In genomic region chr7:110818787-110819350, GRCm38 (mm10) we compare ENCODE assay signal across 16 mouse cellular contexts. TPM values are rescaled to one million over a fixed set of nuclear protein-coding genes. Genes with fewer than 3 reads are reported as not detected.
DNase-seq lines count a peak whose midpoint lies in the region; ATAC-seq and TF ChIP-seq lines count a peak whose summit lies in the region.
"Had no signal": no experiment of that assay in that cellular context is flagged by ENCODE, and none has a peak within 500 bp of the region (broad histone marks: within the 10 kb centered on the region; RNA-seq: fewer than 3 reads in every experiment).

No protein-coding gene starts in this region.

- H3K9ac ChIP-seq in heart, embryonic 12.5 days: no peak overlapping the region; the same call in 1 of the 2 replicates
- H3K9ac ChIP-seq in stomach, embryonic 15.5 days: no peak overlapping the region
- no peak overlapping the region for H3K9ac ChIP-seq in stomach, postnatal 0 days (ENCODE audit: low read length)
- peak overlapping the region; percentile 52; the same call in 1 of the 2 replicates for H3K9ac ChIP-seq in liver, embryonic 13.5 days
- H3K9ac ChIP-seq: embryonic facial prominence, embryonic 13.5 days; forebrain, embryonic 13.5 days; intestine, embryonic 15.5 days; limb, embryonic 12.5 days; neural tube, embryonic 13.5 days had no signal

- H3K4me3 ChIP-seq in heart, embryonic 12.5 days: no peak overlapping the region
- no peak overlapping the region for H3K4me3 ChIP-seq in stomach, embryonic 15.5 days (replicated peaks)
- H3K4me3 ChIP-seq in stomach, postnatal 0 days (ENCODE audit: low read depth, low read length): no peak overlapping the region
- H3K4me3 ChIP-seq in liver, embryonic 13.5 days (replicated peaks): 0 out of 2 replicates have a peak overlapping the region, but pooled peaks have one; percentile 7
- H3K4me3 ChIP-seq: embryonic facial prominence, embryonic 13.5 days; forebrain, embryonic 13.5 days; intestine, embryonic 15.5 days; limb, embryonic 12.5 days; neural tube, embryonic 13.5 days had no signal

- H3K4me1 ChIP-seq in heart, embryonic 12.5 days (replicated peaks): peaks cover 54% of the 10 kb centered on the region
- H3K4me1 ChIP-seq in stomach, embryonic 15.5 days: no peaks in the 10 kb centered on the region
- H3K4me1 ChIP-seq in stomach, postnatal 0 days (replicated peaks; ENCODE audit: control insufficient read depth, insufficient read depth): no peaks in the 10 kb centered on the region
- peaks cover 61% of the 10 kb centered on the region for H3K4me1 ChIP-seq in liver, embryonic 13.5 days (replicated peaks)
- H3K4me1 ChIP-seq: forebrain, embryonic 13.5 days had no signal

- no peaks in the 10 kb centered on the region for H3K9me3 ChIP-seq in heart, embryonic 12.5 days (replicated peaks)
- no peaks in the 10 kb centered on the region for H3K9me3 ChIP-seq in stomach, embryonic 15.5 days
- H3K9me3 ChIP-seq in stomach, postnatal 0 days (ENCODE audit: control insufficient read depth, low read length): no peaks in the 10 kb centered on the region
- H3K9me3 ChIP-seq in liver, embryonic 13.5 days (replicated peaks): no peaks in the 10 kb centered on the region
- H3K9me3 ChIP-seq: embryonic facial prominence, embryonic 13.5 days; forebrain, embryonic 13.5 days; intestine, embryonic 15.5 days; limb, embryonic 12.5 days; neural tube, embryonic 13.5 days had no signal

- TF ChIP-seq EP300 in stomach, postnatal 0 days (optimal IDR thresholded peaks at IDR 0.05): no peak

- 0 out of 2 replicates have a peak, but pooled peaks cover 8% of the 10 kb centered on the region for H3K36me3 ChIP-seq in heart, embryonic 12.5 days
- H3K36me3 ChIP-seq in stomach, embryonic 15.5 days: 0 out of 2 replicates have a peak, but pooled peaks cover 4% of the 10 kb centered on the region
- H3K36me3 ChIP-seq in stomach, postnatal 0 days (ENCODE audit: control insufficient read depth, insufficient read depth, low read length): peaks cover 3% of the 10 kb centered on the region
- peaks cover 62% of the 10 kb centered on the region for H3K36me3 ChIP-seq in liver, embryonic 13.5 days

- WGBS in heart, embryonic 12.5 days: 30% methylated on average over 11 of the region's 11 CpGs
- WGBS in stomach, embryonic 15.5 days: 58% methylated on average over 11 of the region's 11 CpGs
- WGBS in stomach, postnatal 0 days: 60% methylated on average over 11 of the region's 11 CpGs
- 19% methylated on average over 11 of the region's 11 CpGs for WGBS in liver, embryonic 13.5 days (ENCODE audit: insufficient replicate concordance)

- ATAC-seq in heart, embryonic 12.5 days (ENCODE audit: insufficient number of reproducible peaks, low FRiP score): peak; percentile 81
- ATAC-seq in stomach, embryonic 15.5 days (ENCODE audit: insufficient read depth, low FRiP score, low read depth): peak; percentile 68; the same call in 1 of the 2 replicates
- ATAC-seq in stomach, postnatal 0 days (ENCODE audit: low FRiP score, low TSS enrichment): no peak
- peak; percentile 95 for ATAC-seq in liver, embryonic 13.5 days (ENCODE audit: low read depth)
- ATAC-seq: forebrain, embryonic 13.5 days; intestine, embryonic 15.5 days had no signal

- H3K4me2 ChIP-seq in heart, embryonic 12.5 days: no peak overlapping the region
- no peak overlapping the region for H3K4me2 ChIP-seq in stomach, embryonic 15.5 days
- H3K4me2 ChIP-seq in stomach, postnatal 0 days (replicated peaks; ENCODE audit: low read depth): no peak overlapping the region
- H3K4me2 ChIP-seq in liver, embryonic 13.5 days: peak overlapping the region; percentile 56
- H3K4me2 ChIP-seq: embryonic facial prominence, embryonic 13.5 days; forebrain, embryonic 13.5 days; intestine, embryonic 15.5 days; limb, embryonic 12.5 days; neural tube, embryonic 13.5 days had no signal

- no peak for TF ChIP-seq CTCF in stomach, postnatal 0 days (IDR thresholded peaks at IDR 0.05; ENCODE audit: low read depth)

- DNase-seq in heart, adult 18-20 months: no peak
- no peak for DNase-seq in stomach, postnatal 0 days (ENCODE audit: low spot score)
- DNase-seq in liver, embryonic 13.5 days: peak; percentile 66
- DNase-seq in adrenal gland, postnatal 4 days (ENCODE audit: low spot score in 2 of 2): no peak
- no peak for DNase-seq in urinary bladder, postnatal 36 days (ENCODE audit: low spot score in 2 of 2)
- DNase-seq: cerebellum, adult 11-12 months; spleen, adult 18-20 months; thymus, postnatal 4 days had no signal

- H3K27me3 ChIP-seq in heart, embryonic 12.5 days (replicated peaks): no peaks in the 10 kb centered on the region
- no peaks in the 10 kb centered on the region for H3K27me3 ChIP-seq in stomach, embryonic 15.5 days (replicated peaks)
- no peaks in the 10 kb centered on the region for H3K27me3 ChIP-seq in stomach, postnatal 0 days (ENCODE audit: control insufficient read depth, insufficient read depth, low read length)
- H3K27me3 ChIP-seq in liver, embryonic 13.5 days: no peaks in the 10 kb centered on the region
- H3K27me3 ChIP-seq: embryonic facial prominence, embryonic 13.5 days; forebrain, embryonic 13.5 days; intestine, embryonic 15.5 days; limb, embryonic 12.5 days; neural tube, embryonic 13.5 days had no signal

- H3K27ac ChIP-seq in heart, embryonic 12.5 days (ENCODE audit: poor library complexity, severe bottlenecking): 0 out of 2 replicates have a peak overlapping the region, but pooled peaks have one; percentile 47
- H3K27ac ChIP-seq in stomach, embryonic 15.5 days: no peak overlapping the region
- H3K27ac ChIP-seq in stomach, postnatal 0 days (replicated peaks): no peak overlapping the region
- H3K27ac ChIP-seq in liver, embryonic 13.5 days: peak overlapping the region; percentile 85
- H3K27ac ChIP-seq: embryonic facial prominence, embryonic 13.5 days; forebrain, embryonic 13.5 days; intestine, embryonic 15.5 days; limb, embryonic 12.5 days; neural tube, embryonic 13.5 days had no signal

RNA-seq across cellular contexts. Expression of gene Rnf141, which starts 25.4 kb away (rescaled TPM):
- 35.5 and 37.9 TPM in 2 replicates for polyA plus RNA-seq in heart, embryonic 12.5 days (2016; fragmentation: Nextera tagmentation; extraction: Ambion mirVana)
- 10 to 100 TPM; 43.8 to 46.3 TPM for total RNA-seq in heart, adult 18-20 months (2021)
- 37.7 and 45.5 TPM in 2 replicates for polyA plus RNA-seq in stomach, embryonic 15.5 days (2015; fragmentation: Nextera tagmentation; extraction: Ambion mirVana)
- 24.0 and 25.1 TPM in 2 replicates for polyA plus RNA-seq in stomach, postnatal 0 days (2015; fragmentation: Nextera tagmentation; extraction: Ambion mirVana)
- 24.0 and 30.3 TPM in 2 replicates for polyA plus RNA-seq in liver, embryonic 13.5 days (2015; fragmentation: Nextera tagmentation; extraction: Ambion mirVana)
- 10 to 100 TPM; 52.1 to 56.5 TPM for total RNA-seq in adrenal gland, postnatal 4 days (2021)

RNA-seq across cellular contexts. Expression of gene Lyve1, which starts 44.2 kb away (rescaled TPM):
- polyA plus RNA-seq in heart, embryonic 12.5 days (2016; fragmentation: Nextera tagmentation; extraction: Ambion mirVana): 3.2 and 3.6 TPM in 2 replicates
- total RNA-seq in heart, adult 18-20 months (2021): 10 to 100 TPM; 22.8 to 26.2 TPM
- 13.4 and 13.8 TPM in 2 replicates for polyA plus RNA-seq in stomach, embryonic 15.5 days (2015; fragmentation: Nextera tagmentation; extraction: Ambion mirVana)
- 9.2 and 11.5 TPM in 2 replicates for polyA plus RNA-seq in stomach, postnatal 0 days (2015; fragmentation: Nextera tagmentation; extraction: Ambion mirVana)
- polyA plus RNA-seq in liver, embryonic 13.5 days (2015; fragmentation: Nextera tagmentation; extraction: Ambion mirVana): 25.4 and 33.7 TPM in 2 replicates
- total RNA-seq in adrenal gland, postnatal 4 days (2021): 10 to 100 TPM; 24.1 to 33.6 TPM
- total RNA-seq: common myeloid progenitor, adult 5-6 weeks had no signal

RNA-seq across cellular contexts. Expression of gene Ampd3, which starts 50.9 kb away (rescaled TPM):
- 8.2 and 9.4 TPM in 2 replicates for polyA plus RNA-seq in heart, embryonic 12.5 days (2016; fragmentation: Nextera tagmentation; extraction: Ambion mirVana)
- 10 to 100 TPM; 31.3 to 34.4 TPM for total RNA-seq in heart, adult 18-20 months (2021)
- polyA plus RNA-seq in stomach, embryonic 15.5 days (2015; fragmentation: Nextera tagmentation; extraction: Ambion mirVana): 5.0 and 5.9 TPM in 2 replicates
- 4.7 and 5.2 TPM in 2 replicates for polyA plus RNA-seq in stomach, postnatal 0 days (2015; fragmentation: Nextera tagmentation; extraction: Ambion mirVana)
- 26.2 and 34.2 TPM in 2 replicates for polyA plus RNA-seq in liver, embryonic 13.5 days (2015; fragmentation: Nextera tagmentation; extraction: Ambion mirVana)
- 10 to 100 TPM; 28.6 to 34.2 TPM for total RNA-seq in adrenal gland, postnatal 4 days (2021)

Comparison
In these comparisons a context has a peak if more than half of its experiments do, and no peak if none do; other contexts are left out.
1. H3K27ac ChIP-seq: peak in heart, embryonic 12.5 days (single experiment) and liver, embryonic 13.5 days (single experiment); none in stomach, embryonic 15.5 days (single experiment) and stomach, postnatal 0 days (single experiment).